Mouse (Mus musculus) macrophage (primary cell): ENCODE measurements around the gene Olfr895. TPM values are rescaled to one million over a fixed set of nuclear protein-coding genes. Genes with fewer than 3 reads are reported as not detected.

Source experiments
- H3K27ac ChIP-seq: fragments of 350-480 bp; formaldehyde crosslinking; 2 replicates; pipeline ENCODE4 v1.9.0; 2021
- H3K36me3 ChIP-seq: fragments of 350-480 bp; formaldehyde crosslinking; 2 replicates; pipeline ENCODE4 v1.9.0; 2021; ENCODE audit errors: inconsistent target
- H3K4me3 ChIP-seq: fragments of 350-480 bp; formaldehyde crosslinking; 2 replicates; pipeline ENCODE4 v1.9.0; 2021; ENCODE audit errors: inconsistent target
- H3K79me2 ChIP-seq: fragments of 350-480 bp; formaldehyde crosslinking; 2 replicates; pipeline ENCODE4 v1.9.0; 2021; ENCODE audit errors: inconsistent target
- WGBS: methylation state at CpG from one replicate; pipeline ENCODE4 v1.1.7; 2026; ENCODE audit warnings: inconsistent platforms; ENCODE audit not compliant: missing documents; 5-methylcytosine and 5-hydroxymethylcytosine counted together
- polyA plus RNA-seq: library from polyadenylated mRNA; stranded (reverse); fragments of 250-400 nt; gene quantifications from 3 replicates; pipeline ENCODE4 v1.2.4, GENCODE M21; 2018; ENCODE audit warnings: inconsistent platforms
- total RNA-seq, 78 experiments: library from RNA; depleted of rRNA; stranded (reverse); fragments of 250-400 nt; gene quantifications; 1 replicate in 9 of 78; 2 replicates in 24 of 78; 3 replicates in 43 of 78; 4 replicates in 2 of 78; pipeline ENCODE4 v1.2.4; 2018; ENCODE audit warnings: inconsistent platforms in 56 of 78

Gene Olfr895
- total RNA-seq (2018; cell fraction: chromatin; rRNA removed) = not detected
- total RNA-seq (2018; cell fraction: cytosol; rRNA removed) = not detected
- total RNA-seq (2018; cell fraction: nucleus; rRNA removed) = not detected
- polyA plus RNA-seq = not detected in 3 replicates

DNA sequence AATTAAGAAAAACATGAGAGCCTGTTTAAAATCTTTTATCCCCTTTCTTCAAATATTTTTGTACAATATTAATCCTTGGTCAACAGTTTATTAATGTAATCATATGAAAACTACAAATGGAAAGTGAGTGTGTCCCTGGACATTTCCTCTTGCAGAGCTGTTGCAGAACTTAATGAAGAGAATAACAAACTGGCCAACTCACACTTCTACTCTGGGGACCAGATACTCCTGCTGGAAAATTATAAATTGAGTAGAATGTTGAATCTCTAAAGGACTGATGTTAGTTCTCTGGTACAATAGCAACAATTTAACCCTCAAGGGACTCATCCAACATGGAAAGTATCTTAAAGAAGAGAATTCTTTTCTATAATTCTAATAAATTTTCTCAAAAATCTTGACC is at the start of gene Olfr895:
Gene Olfr895, plus strand, starts transcription at position 301 of the 400 bp plus-strand sequence.
- Histone ChIP-seq H3K27ac (no peak within 1 kb of the TSS), H3K79me2 (no peaks in the 10 kb centered on the region)

DNA sequence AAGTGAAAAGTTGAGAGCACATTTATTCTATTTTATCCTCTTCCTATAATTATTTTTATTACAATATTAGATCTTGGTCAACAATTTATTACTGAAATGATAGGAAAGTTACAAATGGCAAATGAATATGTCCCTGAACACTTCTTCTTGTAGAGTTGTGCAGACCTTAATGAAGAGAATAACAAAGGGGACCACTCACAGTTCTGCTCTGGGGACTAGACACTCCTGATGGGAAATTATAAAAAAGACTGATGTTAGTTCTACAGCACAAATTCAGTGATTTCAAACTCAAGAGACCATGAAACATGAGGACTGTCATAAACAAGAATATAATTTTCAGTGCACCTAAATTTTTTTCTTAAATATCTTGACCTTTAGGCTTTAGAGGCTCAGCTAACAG is 15.2 kb upstream of the Olfr895 start, which contains the start of gene Olfr143:
Gene Olfr143, plus strand, starts transcription at position 301 of the 400 bp plus-strand sequence.
- Histone ChIP-seq H3K27ac (no peak within 1 kb of the TSS), H3K36me3 (no peaks in the 10 kb centered on the region), H3K79me2 (no peaks in the 10 kb centered on the region), H3K4me3 (no peak within 1 kb of the TSS)

More for the DNA sequence above, at the start of gene Olfr895:
- Histone ChIP-seq H3K4me3 (no peak within 1 kb of the TSS), H3K36me3 (no peaks in the 10 kb centered on the region)

DNA sequence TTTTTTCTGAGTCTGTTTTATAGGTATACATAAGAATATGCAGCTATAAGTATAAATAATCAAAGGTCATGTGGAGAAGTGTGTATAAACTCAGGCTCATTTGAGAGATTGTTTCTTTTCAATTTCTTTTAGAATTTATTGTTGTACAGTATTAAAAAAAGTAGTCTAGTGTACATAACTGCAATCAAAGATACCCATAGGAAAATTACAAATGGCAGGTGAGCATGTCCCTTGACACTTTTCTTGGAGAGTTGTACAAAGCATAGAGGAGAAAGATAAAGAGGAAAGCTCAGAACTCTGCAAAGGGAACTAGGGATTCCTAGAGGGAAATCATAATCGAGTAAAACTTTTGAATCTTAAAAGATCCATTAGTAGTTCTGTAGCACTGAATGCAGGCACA is 23.2 kb downstream of the Olfr895 start, which contains the start of gene Olfr896-ps1:
Gene Olfr896-ps1, plus strand, starts transcription at position 301 of the 400 bp plus-strand sequence.
- 92% methylated on average over 1 of the region's 1 CpGs for WGBS
- no peaks in the 10 kb centered on the region for H3K79me2 ChIP-seq
- no peak within 1 kb of the TSS for H3K27ac ChIP-seq
- H3K4me3 ChIP-seq = no peak within 1 kb of the TSS
- H3K36me3 ChIP-seq = no peaks in the 10 kb centered on the region

Other genes starting within 250 kb of the Olfr895 start
- gene Olfr883, start 242.0 kb upstream of the Olfr895 start, polyA plus RNA-seq = not detected in 3 replicates
- gene Olfr884, start 221.3 kb upstream of the Olfr895 start, polyA plus RNA-seq = not detected in 3 replicates
- not detected in 3 replicates for gene Olfr885, start 206.5 kb upstream of the Olfr895 start, polyA plus RNA-seq
- not detected in 3 replicates for gene Olfr887, start 183.8 kb upstream of the Olfr895 start, polyA plus RNA-seq
- gene Olfr888, start 159.7 kb upstream of the Olfr895 start, polyA plus RNA-seq = not detected in 3 replicates
- gene Olfr889, start 152.7 kb upstream of the Olfr895 start, polyA plus RNA-seq = not detected in 3 replicates
- not detected in 3 replicates for gene Olfr890, start 125.3 kb upstream of the Olfr895 start, polyA plus RNA-seq
- not detected in 3 replicates for gene Olfr891, start 87.0 kb upstream of the Olfr895 start, polyA plus RNA-seq
- gene Olfr893, start 59.5 kb upstream of the Olfr895 start, polyA plus RNA-seq = not detected in 3 replicates
- gene Olfr894, start 49.8 kb upstream of the Olfr895 start, polyA plus RNA-seq = not detected in 3 replicates
- gene Olfr143, start 15.1 kb upstream of the Olfr895 start, polyA plus RNA-seq = not detected in 3 replicates
- not detected in 3 replicates for gene Olfr896-ps1, start 23.3 kb downstream of the Olfr895 start, polyA plus RNA-seq
- not detected in 3 replicates for gene Olfr25, start 61.2 kb downstream of the Olfr895 start, polyA plus RNA-seq
- gene Olfr898, start 80.6 kb downstream of the Olfr895 start, polyA plus RNA-seq = not detected in 3 replicates
- not detected in 3 replicates for gene Olfr250, start 99.0 kb downstream of the Olfr895 start, polyA plus RNA-seq
- not detected in 3 replicates for gene Olfr251, start 109.2 kb downstream of the Olfr895 start, polyA plus RNA-seq
- not detected in 3 replicates for gene Olfr147, start 133.8 kb downstream of the Olfr895 start, polyA plus RNA-seq
- not detected in 3 replicates for gene Olfr901, start 161.6 kb downstream of the Olfr895 start, polyA plus RNA-seq
- gene Olfr902, start 179.8 kb downstream of the Olfr895 start, polyA plus RNA-seq = not detected in 3 replicates
- gene Olfr904, start 195.3 kb downstream of the Olfr895 start, polyA plus RNA-seq = not detected in 3 replicates
- not detected in 3 replicates for gene Olfr905, start 203.3 kb downstream of the Olfr895 start, polyA plus RNA-seq
- not detected in 3 replicates for gene Olfr906, start 219.2 kb downstream of the Olfr895 start, polyA plus RNA-seq
- not detected in 3 replicates for gene Olfr907, start 227.9 kb downstream of the Olfr895 start, polyA plus RNA-seq